Mouse (Mus musculus) C2C12 (cell line): ENCODE results near the gene Prss38. TPM values are rescaled to one million over a fixed set of nuclear protein-coding genes. Genes with fewer than 3 reads are reported as not detected.

Experiments used
- H3K27me3 ChIP-seq: one replicate; pipeline ENCODE4 v1.6.1; 2011; ENCODE audit not compliant: control insufficient read depth, insufficient read depth, insufficient read length
- H3K36me3 ChIP-seq: one replicate; pipeline ENCODE4 v1.6.1; 2011; ENCODE audit not compliant: control insufficient read depth, insufficient read depth
- H3K4me3 ChIP-seq: one replicate; pipeline ENCODE4 v1.5.1; 2011; ENCODE audit warnings: mild to moderate bottlenecking, control low read depth; ENCODE audit not compliant: poor library complexity, insufficient read depth, severe bottlenecking
- H3K79me2 ChIP-seq: one replicate; pipeline ENCODE4 v1.6.1; 2011; ENCODE audit not compliant: control insufficient read depth, insufficient read depth
- H3K79me3 ChIP-seq: one replicate; pipeline ENCODE4 v1.6.1; 2011; ENCODE audit warnings: low read depth, control low read depth
- H3ac ChIP-seq: one replicate; pipeline ENCODE3; 2011; ENCODE audit warnings: low read depth; ENCODE audit not compliant: control insufficient read depth, insufficient read length
- CEBPB ChIP-seq: IDR thresholded peaks from one replicate; pipeline ENCODE4 v1.6.1; 2011; ENCODE audit warnings: low read depth, mild to moderate bottlenecking, control low read depth, moderate library complexity
- CTCF ChIP-seq: IDR thresholded peaks from one replicate; pipeline ENCODE4 v1.5.1; 2011; ENCODE audit not compliant: control insufficient read depth, insufficient read depth, insufficient read length
- FOSL1 ChIP-seq: IDR thresholded peaks from one replicate; pipeline ENCODE4 v1.8.0; 2011; ENCODE audit warnings: mild to moderate bottlenecking, low read length; ENCODE audit not compliant: poor library complexity, insufficient read depth, severe bottlenecking
- MAX ChIP-seq: IDR thresholded peaks from one replicate; pipeline ENCODE4 v1.6.1; 2011; ENCODE audit warnings: mild to moderate bottlenecking, control low read depth
- MYOD1 ChIP-seq: IDR thresholded peaks from one replicate; pipeline ENCODE4 v1.6.1; 2011; ENCODE audit warnings: low read depth; ENCODE audit not compliant: control insufficient read depth, insufficient read length
- MYOG ChIP-seq: IDR thresholded peaks from one replicate; pipeline ENCODE4 v1.6.1; 2011; ENCODE audit not compliant: control insufficient read depth, insufficient read length; ENCODE audit errors: extremely low read depth
- USF1 ChIP-seq: IDR thresholded peaks from one replicate; pipeline ENCODE4 v1.6.1; 2011; ENCODE audit warnings: low read depth, mild to moderate bottlenecking, control low read depth, moderate library complexity
- long read RNA-seq, 2 experiments: library from polyadenylated mRNA; unstranded; transcript quantifications; one replicate each; pipeline ENCODE4 v2.0.0; 2019 to 2020
- polyA plus RNA-seq: library from polyadenylated mRNA; unstranded; fragments of >200 nt; fragmentation: generic; extraction: Trizol; gene quantifications from one replicate; pipeline ENCODE4 v1.2.1, GENCODE M21; 2012; ENCODE audit warnings: missing spikeins

The Prss38 gene
- polyA plus RNA-seq = not detected
- long read RNA-seq, experiment 1 = 0 reads
- long read RNA-seq, experiment 2 = 0 reads

DNA sequence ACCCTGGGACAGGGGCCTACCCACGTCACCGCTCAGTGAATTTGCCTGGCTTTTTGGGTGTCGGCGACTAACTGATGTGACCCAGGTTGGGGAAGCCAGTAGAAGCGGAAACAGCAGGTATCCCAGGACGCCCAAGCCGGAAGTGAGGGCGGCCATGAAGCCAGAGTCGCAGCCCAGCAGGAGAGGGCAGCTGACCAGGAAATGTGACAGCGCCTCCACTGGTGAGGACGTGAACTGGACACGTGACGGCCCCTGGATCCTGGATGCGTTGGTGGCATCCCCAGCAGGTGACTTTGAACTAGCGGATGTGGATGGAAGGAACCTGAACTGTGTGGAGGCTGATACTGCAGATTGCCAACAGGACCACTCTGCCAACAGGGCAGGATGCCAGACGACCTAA lies at the start of gene Prss38:
Gene Prss38, minus strand, starts transcription at position 183 of the 400 bp plus-strand sequence.
- no peaks in the 10 kb centered on the region for H3K79me3 ChIP-seq
- no peaks in the 10 kb centered on the region for H3K36me3 ChIP-seq
- no peaks in the 10 kb centered on the region for H3K79me2 ChIP-seq
- no peak within 1 kb of the TSS for H3K4me3 ChIP-seq
- TF ChIP-seq USF1 = no peak
- TF ChIP-seq FOSL1 = no peak
- no peak for TF ChIP-seq MYOD1
- no peak for TF ChIP-seq MAX
- TF ChIP-seq CEBPB = no peak
- no peak for TF ChIP-seq MYOG
- TF ChIP-seq CTCF = no peak
- no peak within 1 kb of the TSS for H3ac ChIP-seq
- H3K27me3 ChIP-seq = peaks cover 14% of the 10 kb centered on the region

DNA sequence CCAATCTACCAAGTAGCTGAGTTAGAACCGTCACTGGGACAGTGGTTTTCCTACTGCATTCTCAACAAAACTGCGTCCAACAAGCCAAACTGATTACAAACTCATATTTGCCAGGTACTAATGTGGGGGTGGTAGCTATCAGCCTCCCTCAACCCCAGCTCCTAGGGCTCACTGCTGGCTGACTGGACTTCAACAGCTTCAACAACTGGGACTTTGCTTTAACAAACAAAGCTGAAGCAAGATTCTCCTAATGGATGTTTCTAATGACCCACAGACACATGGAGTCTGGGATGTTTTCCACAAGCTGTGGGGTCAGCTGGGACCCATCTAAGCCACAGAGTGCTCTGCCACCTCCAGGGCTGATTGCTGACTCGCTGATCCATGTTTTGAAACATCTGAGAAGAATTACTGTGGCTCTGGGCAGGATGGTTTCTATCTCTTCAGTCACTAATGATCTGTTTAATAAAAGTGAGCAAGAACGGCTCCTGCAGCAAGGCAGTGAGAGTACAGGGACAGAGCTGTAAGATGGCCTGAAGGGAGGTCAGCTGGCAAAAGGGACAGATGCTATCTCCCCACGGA lies 47.6 kb upstream of the Prss38 start:
- Histone ChIP-seq H3K27me3 (no peaks in the 10 kb centered on the region), H3ac (no peak overlapping the region), H3K79me2 (no peaks in the 10 kb centered on the region), H3K4me3 (no peak overlapping the region), H3K79me3 (no peaks in the 10 kb centered on the region), H3K36me3 (peaks cover 61% of the 10 kb centered on the region)
- TF ChIP-seq MYOD1 (no peak), FOSL1 (no peak), CEBPB (no peak), CTCF (no peak), MYOG (no peak), USF1 (no peak), MAX (no peak)

DNA sequence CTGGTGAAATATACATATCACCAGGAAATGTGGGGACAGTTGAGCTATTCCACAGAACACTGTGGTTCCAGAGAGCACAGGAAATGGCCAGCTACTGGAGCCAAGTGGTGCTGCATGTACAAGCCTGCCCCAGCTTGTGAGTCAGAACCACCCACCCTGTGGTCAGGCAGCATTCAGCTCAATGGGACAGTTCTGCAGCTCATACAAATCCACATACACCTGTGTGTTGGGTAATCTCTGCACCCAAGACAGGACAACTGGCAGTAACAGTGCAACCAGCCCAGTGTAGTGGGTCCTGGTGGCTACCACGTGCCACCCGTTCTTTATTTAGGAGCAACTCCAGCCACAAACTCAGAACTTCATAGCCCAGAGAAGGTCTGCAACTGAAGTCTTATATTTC lies 46.5 kb upstream of the Prss38 start:
- TF ChIP-seq MYOG = no peak
- peak; percentile 65 for TF ChIP-seq MYOD1
- TF ChIP-seq MAX = peak; percentile 32
- peak; percentile 14 for TF ChIP-seq FOSL1
- peak; percentile 7 for TF ChIP-seq CEBPB
- no peak for TF ChIP-seq USF1
- H3K4me3 ChIP-seq = no peak overlapping the region
- no peak overlapping the region for H3ac ChIP-seq
- peaks cover 56% of the 10 kb centered on the region for H3K36me3 ChIP-seq
- no peaks in the 10 kb centered on the region for H3K79me2 ChIP-seq
- no peaks in the 10 kb centered on the region for H3K27me3 ChIP-seq
- no peaks in the 10 kb centered on the region for H3K79me3 ChIP-seq

DNA sequence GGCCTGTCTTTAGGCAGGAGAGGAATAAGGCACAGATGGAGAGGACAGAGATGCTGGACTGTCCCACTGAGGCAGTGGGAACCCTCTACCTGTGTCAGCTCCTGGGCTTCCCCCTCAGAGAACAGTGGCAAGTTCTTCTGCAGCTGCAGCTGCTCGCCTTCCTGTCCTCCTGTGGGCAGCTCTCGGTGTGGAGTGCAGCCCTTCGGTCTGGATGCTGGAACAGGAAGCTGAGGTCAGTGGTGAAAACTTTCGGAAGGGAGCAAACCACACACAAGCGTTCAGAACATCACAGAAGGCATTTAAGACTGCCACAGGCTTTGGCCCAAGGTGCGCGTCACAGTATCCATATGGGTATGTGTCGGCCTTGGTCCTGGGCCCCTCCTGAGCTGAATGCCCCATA lies 46.0 kb upstream of the Prss38 start:
- Histone ChIP-seq H3ac (no peak overlapping the region), H3K79me3 (no peaks in the 10 kb centered on the region), H3K79me2 (no peaks in the 10 kb centered on the region), H3K4me3 (no peak overlapping the region), H3K27me3 (no peaks in the 10 kb centered on the region), H3K36me3 (peaks cover 55% of the 10 kb centered on the region)
- TF ChIP-seq MYOD1 (peak; percentile 62), MYOG (no peak)

DNA sequence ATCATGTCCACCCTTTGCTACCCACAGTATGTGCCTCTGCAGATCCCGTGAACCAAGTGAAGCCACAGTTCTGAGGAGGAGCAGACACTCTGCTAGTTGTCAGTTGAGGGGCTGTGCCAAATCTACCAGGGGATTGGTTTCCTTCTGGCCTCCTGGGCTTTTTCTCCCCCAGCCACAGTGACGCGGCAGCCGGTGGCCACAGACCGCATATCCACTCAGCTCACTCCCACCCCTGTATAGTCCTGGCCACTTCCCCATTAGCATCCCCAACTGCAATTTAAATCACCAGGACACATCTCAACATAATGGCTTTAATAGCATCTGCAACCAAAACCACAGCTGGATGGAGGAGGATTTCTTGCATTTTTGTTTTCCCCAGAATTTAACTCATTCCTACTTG lies 43.3 kb upstream of the Prss38 start:
- TF ChIP-seq CEBPB (no peak), FOSL1 (no peak), USF1 (no peak), MYOD1 (no peak), MAX (no peak), MYOG (no peak), CTCF (no peak)

More for the DNA sequence above, 43.3 kb upstream of the Prss38 start:
- peaks cover 36% of the 10 kb centered on the region for H3K36me3 ChIP-seq
- H3K79me3 ChIP-seq = no peaks in the 10 kb centered on the region
- H3K4me3 ChIP-seq = no peak overlapping the region
- no peaks in the 10 kb centered on the region for H3K27me3 ChIP-seq
- no peak overlapping the region for H3ac ChIP-seq
- no peaks in the 10 kb centered on the region for H3K79me2 ChIP-seq
